Mouse (Mus musculus) hindbrain, embryonic 10.5 days (tissue): ENCODE results near the gene Gpr15. TPM values are rescaled to one million over a fixed set of nuclear protein-coding genes. Genes with fewer than 3 reads are reported as not detected.

Source experiments
- DNase-seq: peaks from one replicate; pipeline ENCODE4 v3.0.0-alpha.2; 2017; ENCODE audit warnings: low spot score
- H3K27ac ChIP-seq: fragments of 300-500 bp; sonication (generic); 2 replicates; pipeline ENCODE4 v1.5.1; 2016; ENCODE audit warnings: mild to moderate bottlenecking, moderate library complexity
- H3K27me3 ChIP-seq: fragments of 300-500 bp; sonication (generic); 2 replicates; pipeline ENCODE4 v1.6.1; 2016; ENCODE audit warnings: mild to moderate bottlenecking; ENCODE audit not compliant: poor library complexity, insufficient read depth, severe bottlenecking
- H3K36me3 ChIP-seq: fragments of 300-500 bp; sonication (generic); 2 replicates; pipeline ENCODE4 v1.6.1; 2016; ENCODE audit warnings: mild to moderate bottlenecking, moderate library complexity
- H3K4me1 ChIP-seq: fragments of 300-500 bp; sonication (generic); replicated peaks from 2 replicates; pipeline ENCODE4 v1.6.1; 2016; ENCODE audit warnings: mild to moderate bottlenecking
- H3K4me3 ChIP-seq: fragments of 300-500 bp; sonication (generic); 2 replicates; pipeline ENCODE4 v1.5.1; 2016; ENCODE audit warnings: mild to moderate bottlenecking, moderate library complexity
- H3K9me3 ChIP-seq: fragments of 300-500 bp; sonication (generic); 2 replicates; pipeline ENCODE4 v1.6.1; 2016; ENCODE audit warnings: mild to moderate bottlenecking, moderate library complexity
- WGBS: fragments of 180-500 bp; shearing (Covaris S2); methylation state at CpG from one replicate; pipeline ENCODE4 v1.1.7; 2016; 5-methylcytosine and 5-hydroxymethylcytosine counted together
- polyA plus RNA-seq: library from polyadenylated mRNA; unstranded; fragments of >200 nt; fragmentation: Nextera tagmentation; extraction: Ambion mirVana; gene quantifications from 2 replicates; pipeline ENCODE4 v1.2.1, GENCODE M21; 2016

Gene Gpr15
- polyA plus RNA-seq, 1 experiment from 2014 or later: not detected

DNA sequence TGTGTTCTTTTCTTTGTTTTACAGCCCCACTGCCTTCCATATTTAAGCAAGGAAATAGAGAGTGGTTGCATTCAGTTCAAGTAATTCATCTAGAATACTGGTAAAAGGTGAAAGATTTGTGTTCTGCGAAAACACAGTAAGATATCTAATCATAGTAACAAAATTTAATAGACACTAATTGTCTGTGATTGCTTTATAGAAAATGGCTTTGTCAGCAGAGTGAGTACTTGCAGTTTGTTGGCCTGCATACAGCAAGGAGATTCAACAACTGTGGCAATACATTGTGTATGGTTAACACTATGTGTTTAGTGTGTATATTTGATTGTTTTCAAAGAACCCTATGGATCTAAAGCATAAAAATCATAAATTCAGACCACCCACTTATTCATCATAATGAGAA lies 5.7 kb downstream of the Gpr15 start:
- Histone ChIP-seq H3K4me1 (peaks cover 4% of the 10 kb centered on the region; the same call in 1 of the 2 replicates), H3K4me3 (no peak overlapping the region), H3K27ac (no peak overlapping the region), H3K9me3 (no peaks in the 10 kb centered on the region), H3K36me3 (no peaks in the 10 kb centered on the region), H3K27me3 (no peaks in the 10 kb centered on the region)
- 94% methylated on average over 1 of the region's 1 CpGs for WGBS
- DNase-seq: no peak

- H3K4me1 ChIP-seq: no peaks in the 10 kb centered on the region
- 79% methylated on average over 8 of the region's 8 CpGs for WGBS
- no peak overlapping the region for H3K27ac ChIP-seq
- no peaks in the 10 kb centered on the region for H3K36me3 ChIP-seq
- no peak for DNase-seq
- H3K4me3 ChIP-seq: no peak overlapping the region
- H3K27me3 ChIP-seq: no peaks in the 10 kb centered on the region
- H3K9me3 ChIP-seq: no peaks in the 10 kb centered on the region
These were observed 6.6 kb downstream of the Gpr15 start for GRCm38 (mm10) chr16:58712221-58712620.

DNA sequence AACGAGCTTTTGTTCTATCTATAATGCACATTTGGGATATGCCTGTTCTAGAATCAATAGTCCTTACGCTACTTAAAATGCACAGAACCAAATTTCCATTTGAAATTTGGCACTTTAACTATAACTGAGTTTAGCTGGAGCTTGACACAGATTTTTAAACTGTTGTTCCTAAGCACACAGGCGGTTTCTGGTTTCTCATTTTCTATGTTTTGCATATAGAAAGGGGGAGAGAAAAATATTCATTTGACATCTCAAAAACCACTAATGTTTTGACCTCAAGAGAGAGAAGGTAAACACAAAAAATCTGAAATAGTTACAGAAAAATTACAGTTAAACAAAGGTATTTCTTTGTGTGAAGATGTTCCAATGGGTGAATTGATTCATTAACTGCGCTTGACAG lies 9.3 kb downstream of the Gpr15 start:
- WGBS: 72% methylated on average over 4 of the region's 4 CpGs
- no peaks in the 10 kb centered on the region for H3K36me3 ChIP-seq
- H3K4me1 ChIP-seq: no peaks in the 10 kb centered on the region
- no peak overlapping the region for H3K27ac ChIP-seq
- DNase-seq: no peak
- H3K27me3 ChIP-seq: no peaks in the 10 kb centered on the region
- no peaks in the 10 kb centered on the region for H3K9me3 ChIP-seq
- H3K4me3 ChIP-seq: no peak overlapping the region

- Histone ChIP-seq H3K4me3 (no peak overlapping the region), H3K27me3 (no peaks in the 10 kb centered on the region), H3K4me1 (no peaks in the 10 kb centered on the region), H3K27ac (no peak overlapping the region), H3K9me3 (no peaks in the 10 kb centered on the region), H3K36me3 (no peaks in the 10 kb centered on the region)
- DNase-seq: no peak
- 86% methylated on average over 3 of the region's 3 CpGs for WGBS
These were observed 10.0 kb downstream of the Gpr15 start for GRCm38 (mm10) chr16:58708601-58709475.

- Histone ChIP-seq H3K9me3 (no peaks in the 10 kb centered on the region), H3K27me3 (no peaks in the 10 kb centered on the region), H3K36me3 (no peaks in the 10 kb centered on the region), H3K27ac (no peak overlapping the region), H3K4me3 (no peak overlapping the region), H3K4me1 (no peaks in the 10 kb centered on the region)
- WGBS: 89% methylated on average over 4 of the region's 4 CpGs
- DNase-seq: no peak
These were observed 11.5 kb downstream of the Gpr15 start for GRCm38 (mm10) chr16:58707276-58707905.

DNA sequence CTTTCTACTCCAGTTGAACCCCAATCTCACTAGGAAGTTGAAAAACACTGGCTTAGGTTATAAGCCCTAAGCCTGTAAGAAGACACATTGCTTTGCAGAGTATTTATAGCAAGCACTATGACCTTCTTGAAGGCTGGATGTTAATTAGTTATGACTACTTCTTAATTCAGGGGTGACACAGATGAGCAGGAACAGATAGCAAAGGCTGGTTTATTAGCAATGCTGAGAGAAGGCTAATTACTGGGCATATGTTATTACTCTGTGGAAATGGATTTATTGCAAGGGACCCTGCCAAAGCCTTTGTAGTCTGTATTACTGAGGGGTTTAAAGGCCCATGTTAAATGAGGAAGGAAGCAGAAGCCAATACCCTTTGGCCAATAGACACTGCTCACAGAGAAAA lies 13.9 kb downstream of the Gpr15 start:
- Histone ChIP-seq H3K4me1 (no peaks in the 10 kb centered on the region), H3K36me3 (no peaks in the 10 kb centered on the region), H3K27me3 (no peaks in the 10 kb centered on the region), H3K27ac (no peak overlapping the region), H3K9me3 (no peaks in the 10 kb centered on the region), H3K4me3 (no peak overlapping the region)
- DNase-seq: no peak

GRCm38 (mm10) chr16:58703382-58704124 lies 15.3 kb downstream of the Gpr15 start:
- H3K36me3 ChIP-seq: no peaks in the 10 kb centered on the region
- no peaks in the 10 kb centered on the region for H3K9me3 ChIP-seq
- no peaks in the 10 kb centered on the region for H3K27me3 ChIP-seq
- 55% methylated on average over 10 of the region's 10 CpGs for WGBS
- H3K27ac ChIP-seq: no peak overlapping the region
- H3K4me3 ChIP-seq: no peak overlapping the region
- DNase-seq: no peak
- no peaks in the 10 kb centered on the region for H3K4me1 ChIP-seq

GRCm38 (mm10) chr16:58702329-58702932 lies 16.4 kb downstream of the Gpr15 start:
- Histone ChIP-seq H3K4me3 (no peak overlapping the region), H3K4me1 (no peaks in the 10 kb centered on the region), H3K27me3 (no peaks in the 10 kb centered on the region), H3K27ac (no peak overlapping the region), H3K9me3 (no peaks in the 10 kb centered on the region), H3K36me3 (no peaks in the 10 kb centered on the region)
- WGBS: 87% methylated on average over 10 of the region's 10 CpGs
- DNase-seq: no peak

- WGBS: 76% methylated on average over 6 of the region's 6 CpGs
- H3K4me1 ChIP-seq: no peaks in the 10 kb centered on the region
These were observed 17.1 kb downstream of the Gpr15 start for GRCm38 (mm10) chr16:58701779-58702178.

GRCm38 (mm10) chr16:58700816-58701424 lies 17.9 kb downstream of the Gpr15 start:
- DNase-seq: no peak
- Histone ChIP-seq H3K4me1 (no peaks in the 10 kb centered on the region), H3K36me3 (no peaks in the 10 kb centered on the region), H3K27me3 (no peaks in the 10 kb centered on the region), H3K9me3 (no peaks in the 10 kb centered on the region), H3K4me3 (no peak overlapping the region), H3K27ac (no peak overlapping the region)
- WGBS: 87% methylated on average over 12 of the region's 12 CpGs

More at GRCm38 (mm10) chr16:58701779-58702178, 17.1 kb downstream of the Gpr15 start:
- Histone ChIP-seq H3K4me3 (no peak overlapping the region), H3K27me3 (no peaks in the 10 kb centered on the region), H3K9me3 (no peaks in the 10 kb centered on the region), H3K36me3 (no peaks in the 10 kb centered on the region), H3K27ac (no peak overlapping the region)
- no peak for DNase-seq

DNA sequence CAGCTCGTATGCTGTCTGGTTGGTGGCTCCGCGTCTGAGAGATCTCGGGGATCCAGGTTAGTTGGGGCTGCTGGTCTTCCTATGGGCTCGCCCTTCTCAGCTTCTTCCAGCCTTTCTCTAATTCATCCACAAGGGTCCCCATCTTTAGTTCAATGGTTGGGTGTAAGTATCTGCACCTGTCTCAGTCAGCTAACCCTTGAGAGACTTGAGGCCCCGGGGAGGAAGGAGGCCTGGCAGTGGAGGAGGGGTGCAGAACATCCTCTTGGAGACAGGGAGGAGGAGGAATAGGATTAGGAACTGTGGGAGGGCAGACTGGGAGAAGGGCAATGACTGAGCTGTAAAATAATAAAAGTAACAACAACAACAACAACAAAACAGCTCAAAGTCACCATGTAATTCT lies 18.7 kb downstream of the Gpr15 start:
- Histone ChIP-seq H3K9me3 (no peaks in the 10 kb centered on the region), H3K4me3 (no peak overlapping the region), H3K4me1 (no peaks in the 10 kb centered on the region), H3K27ac (no peak overlapping the region), H3K36me3 (no peaks in the 10 kb centered on the region), H3K27me3 (no peaks in the 10 kb centered on the region)
- WGBS: 80% methylated on average over 6 of the region's 6 CpGs
- no peak for DNase-seq

- no peaks in the 10 kb centered on the region for H3K36me3 ChIP-seq
- H3K4me3 ChIP-seq: no peak overlapping the region
- no peak for DNase-seq
- no peaks in the 10 kb centered on the region for H3K27me3 ChIP-seq
- H3K4me1 ChIP-seq: no peaks in the 10 kb centered on the region
- H3K9me3 ChIP-seq: no peaks in the 10 kb centered on the region
- H3K27ac ChIP-seq: no peak overlapping the region
- 88% methylated on average over 1 of the region's 1 CpGs for WGBS
These were observed 21.6 kb downstream of the Gpr15 start for GRCm38 (mm10) chr16:58697261-58697660.
